Mouse (Mus musculus): ENCODE data around the gene Cers3. TPM values are rescaled to one million over a fixed set of nuclear protein-coding genes. Genes with fewer than 3 reads are reported as not detected.

The Cers3 gene
- polyA plus RNA-seq, 1 experiment: 0.73 TPM

- Histone ChIP-seq H3K36me3 (ENCODE audit: control insufficient read depth, insufficient read depth, low read length, poor library complexity, severe bottlenecking) (no peaks in the 10 kb centered on the region), H3K4me3 (ENCODE audit: low read depth, low read length) (no peak overlapping the region), H3K9me3 (replicated peaks; ENCODE audit: control insufficient read depth, insufficient read depth, low read length, poor library complexity, severe bottlenecking) (no peaks in the 10 kb centered on the region), H3K9ac (ENCODE audit: low read depth, poor library complexity, severe bottlenecking) (no peak overlapping the region), H3K4me1 (ENCODE audit: control insufficient read depth, insufficient read depth, low read length) (no peaks in the 10 kb centered on the region), H3K27ac (ENCODE audit: insufficient read depth, low read length) (no peak overlapping the region), H3K27me3 (ENCODE audit: control insufficient read depth, insufficient read depth, low read length, poor library complexity, severe bottlenecking) (no peaks in the 10 kb centered on the region)
- TF ChIP-seq POLR2A (IDR thresholded peaks at IDR 0.05; ENCODE audit: insufficient read depth, low read length) (no peak), EP300 (IDR thresholded peaks at IDR 0.05; ENCODE audit: insufficient read depth, low read depth, low read length) (no peak), CTCF (IDR thresholded peaks at IDR 0.05; ENCODE audit: low read depth, low read length) (no peak)
Measured at GRCm38 (mm10) chr7:66852164-66852563, 108.9 kb downstream of the Cers3 start.

- no peaks in the 10 kb centered on the region for H3K27me3 ChIP-seq (ENCODE audit: control insufficient read depth, insufficient read depth, low read length, poor library complexity, severe bottlenecking)
- no peaks in the 10 kb centered on the region for H3K9me3 ChIP-seq (replicated peaks; ENCODE audit: control insufficient read depth, insufficient read depth, low read length, poor library complexity, severe bottlenecking)
- H3K36me3 ChIP-seq (ENCODE audit: control insufficient read depth, insufficient read depth, low read length, poor library complexity, severe bottlenecking): no peaks in the 10 kb centered on the region
- no peak overlapping the region for H3K4me3 ChIP-seq (ENCODE audit: low read depth, low read length)
- no peak for TF ChIP-seq EP300 (IDR thresholded peaks at IDR 0.05; ENCODE audit: insufficient read depth, low read depth, low read length)
- no peak for TF ChIP-seq CTCF (IDR thresholded peaks at IDR 0.05; ENCODE audit: low read depth, low read length)
- no peak for TF ChIP-seq POLR2A (IDR thresholded peaks at IDR 0.05; ENCODE audit: insufficient read depth, low read length)
- H3K4me1 ChIP-seq (ENCODE audit: control insufficient read depth, insufficient read depth, low read length): no peaks in the 10 kb centered on the region
- no peak overlapping the region for H3K27ac ChIP-seq (ENCODE audit: insufficient read depth, low read length)
- H3K9ac ChIP-seq (ENCODE audit: low read depth, poor library complexity, severe bottlenecking): no peak overlapping the region
Measured at GRCm38 (mm10) chr7:66857610-66858009, 114.3 kb downstream of the Cers3 start.

- TF ChIP-seq CTCF (IDR thresholded peaks at IDR 0.05; ENCODE audit: low read depth, low read length) (no peak), POLR2A (IDR thresholded peaks at IDR 0.05; ENCODE audit: insufficient read depth, low read length) (no peak), EP300 (IDR thresholded peaks at IDR 0.05; ENCODE audit: insufficient read depth, low read depth, low read length) (no peak)
- Histone ChIP-seq H3K9ac (ENCODE audit: low read depth, poor library complexity, severe bottlenecking) (no peak overlapping the region), H3K36me3 (ENCODE audit: control insufficient read depth, insufficient read depth, low read length, poor library complexity, severe bottlenecking) (no peaks in the 10 kb centered on the region), H3K4me1 (ENCODE audit: control insufficient read depth, insufficient read depth, low read length) (no peaks in the 10 kb centered on the region), H3K9me3 (replicated peaks; ENCODE audit: control insufficient read depth, insufficient read depth, low read length, poor library complexity, severe bottlenecking) (no peaks in the 10 kb centered on the region), H3K4me3 (ENCODE audit: low read depth, low read length) (no peak overlapping the region), H3K27ac (ENCODE audit: insufficient read depth, low read length) (no peak overlapping the region), H3K27me3 (ENCODE audit: control insufficient read depth, insufficient read depth, low read length, poor library complexity, severe bottlenecking) (no peaks in the 10 kb centered on the region)
Measured at GRCm38 (mm10) chr7:66858247-66859075, 115.2 kb downstream of the Cers3 start.

GRCm38 (mm10) chr7:66859220-66859619 is 115.9 kb downstream of the Cers3 start:
- TF ChIP-seq POLR2A (IDR thresholded peaks at IDR 0.05; ENCODE audit: insufficient read depth, low read length) (no peak), EP300 (IDR thresholded peaks at IDR 0.05; ENCODE audit: insufficient read depth, low read depth, low read length) (no peak), CTCF (IDR thresholded peaks at IDR 0.05; ENCODE audit: low read depth, low read length) (no peak)
- Histone ChIP-seq H3K27me3 (ENCODE audit: control insufficient read depth, insufficient read depth, low read length, poor library complexity, severe bottlenecking) (no peaks in the 10 kb centered on the region), H3K27ac (ENCODE audit: insufficient read depth, low read length) (no peak overlapping the region)

GRCm38 (mm10) chr7:66866944-66867718 is 123.8 kb downstream of the Cers3 start:
- TF ChIP-seq CTCF (IDR thresholded peaks at IDR 0.05; ENCODE audit: low read depth, low read length): no peak
- no peak for TF ChIP-seq POLR2A (IDR thresholded peaks at IDR 0.05; ENCODE audit: insufficient read depth, low read length)
- TF ChIP-seq EP300 (IDR thresholded peaks at IDR 0.05; ENCODE audit: insufficient read depth, low read depth, low read length): no peak
- Histone ChIP-seq H3K36me3 (ENCODE audit: control insufficient read depth, insufficient read depth, low read length, poor library complexity, severe bottlenecking) (no peaks in the 10 kb centered on the region), H3K4me1 (ENCODE audit: control insufficient read depth, insufficient read depth, low read length) (no peaks in the 10 kb centered on the region), H3K27ac (ENCODE audit: insufficient read depth, low read length) (no peak overlapping the region), H3K9me3 (replicated peaks; ENCODE audit: control insufficient read depth, insufficient read depth, low read length, poor library complexity, severe bottlenecking) (no peaks in the 10 kb centered on the region), H3K9ac (ENCODE audit: low read depth, poor library complexity, severe bottlenecking) (no peak overlapping the region), H3K27me3 (ENCODE audit: control insufficient read depth, insufficient read depth, low read length, poor library complexity, severe bottlenecking) (no peaks in the 10 kb centered on the region), H3K4me3 (ENCODE audit: low read depth, low read length) (no peak overlapping the region)

More at GRCm38 (mm10) chr7:66859220-66859619, 115.9 kb downstream of the Cers3 start:
- Histone ChIP-seq H3K4me1 (ENCODE audit: control insufficient read depth, insufficient read depth, low read length) (no peaks in the 10 kb centered on the region), H3K9me3 (replicated peaks; ENCODE audit: control insufficient read depth, insufficient read depth, low read length, poor library complexity, severe bottlenecking) (no peaks in the 10 kb centered on the region), H3K4me3 (ENCODE audit: low read depth, low read length) (no peak overlapping the region), H3K9ac (ENCODE audit: low read depth, poor library complexity, severe bottlenecking) (no peak overlapping the region), H3K36me3 (ENCODE audit: control insufficient read depth, insufficient read depth, low read length, poor library complexity, severe bottlenecking) (no peaks in the 10 kb centered on the region)

Measured in ES-Bruce4 (cell line).